Mouse (Mus musculus) neural tube, embryonic 13.5 days (tissue): ENCODE results near the gene Cox4i1. TPM values are rescaled to one million over a fixed set of nuclear protein-coding genes. Genes with fewer than 3 reads are reported as not detected.

ENCODE experiments used
- ATAC-seq: fragments of 200-750 bp; cut with Nextera tagmentation; 2 replicates; pipeline ENCODE4 v1.8.0; 2017; ENCODE audit warnings: low read depth, mild to moderate bottlenecking, moderate TSS enrichment, moderate library complexity
- H3K27ac ChIP-seq: fragments of 300-500 bp; sonication (generic); replicated peaks from 2 replicates; pipeline ENCODE4 v1.5.1; 2015; ENCODE audit warnings: moderate library complexity, mild to moderate bottlenecking, inconsistent platforms
- H3K27me3 ChIP-seq: fragments of 300-500 bp; sonication (generic); 2 replicates; pipeline ENCODE4 v1.6.1; 2015; ENCODE audit warnings: mild to moderate bottlenecking, inconsistent platforms
- H3K36me3 ChIP-seq: fragments of 300-500 bp; sonication (generic); 2 replicates; pipeline ENCODE4 v1.6.1; 2015; ENCODE audit warnings: mild to moderate bottlenecking, inconsistent platforms
- H3K4me1 ChIP-seq: fragments of 300-500 bp; sonication (generic); replicated peaks from 2 replicates; pipeline ENCODE4 v1.6.1; 2015; ENCODE audit warnings: inconsistent platforms
- H3K4me2 ChIP-seq: fragments of 300-500 bp; sonication (generic); 2 replicates; pipeline ENCODE4 v1.6.1; 2015; ENCODE audit warnings: inconsistent platforms, mild to moderate bottlenecking, moderate library complexity
- H3K4me3 ChIP-seq: fragments of 300-500 bp; sonication (generic); 2 replicates; pipeline ENCODE4 v1.5.1; 2015; ENCODE audit warnings: mild to moderate bottlenecking, inconsistent platforms
- H3K9ac ChIP-seq: fragments of 300-500 bp; sonication (generic); 2 replicates; pipeline ENCODE4 v1.6.1; 2015; ENCODE audit warnings: moderate library complexity, mild to moderate bottlenecking, inconsistent platforms
- H3K9me3 ChIP-seq: fragments of 300-500 bp; sonication (generic); 2 replicates; pipeline ENCODE4 v1.6.1; 2016; ENCODE audit warnings: inconsistent platforms
- WGBS: fragments of 180-500 bp; shearing (Covaris S2); methylation state at CpG from one replicate; pipeline ENCODE4 v1.1.7; 2015; 5-methylcytosine and 5-hydroxymethylcytosine counted together
- polyA plus RNA-seq: library from polyadenylated mRNA; unstranded; fragments of >200 nt; fragmentation: Nextera tagmentation; extraction: Ambion mirVana; gene quantifications from 2 replicates; pipeline ENCODE4 v1.2.1, GENCODE M21; 2015

The Cox4i1 gene
- 1,233 and 1,242 TPM in 2 replicates for polyA plus RNA-seq

DNA sequence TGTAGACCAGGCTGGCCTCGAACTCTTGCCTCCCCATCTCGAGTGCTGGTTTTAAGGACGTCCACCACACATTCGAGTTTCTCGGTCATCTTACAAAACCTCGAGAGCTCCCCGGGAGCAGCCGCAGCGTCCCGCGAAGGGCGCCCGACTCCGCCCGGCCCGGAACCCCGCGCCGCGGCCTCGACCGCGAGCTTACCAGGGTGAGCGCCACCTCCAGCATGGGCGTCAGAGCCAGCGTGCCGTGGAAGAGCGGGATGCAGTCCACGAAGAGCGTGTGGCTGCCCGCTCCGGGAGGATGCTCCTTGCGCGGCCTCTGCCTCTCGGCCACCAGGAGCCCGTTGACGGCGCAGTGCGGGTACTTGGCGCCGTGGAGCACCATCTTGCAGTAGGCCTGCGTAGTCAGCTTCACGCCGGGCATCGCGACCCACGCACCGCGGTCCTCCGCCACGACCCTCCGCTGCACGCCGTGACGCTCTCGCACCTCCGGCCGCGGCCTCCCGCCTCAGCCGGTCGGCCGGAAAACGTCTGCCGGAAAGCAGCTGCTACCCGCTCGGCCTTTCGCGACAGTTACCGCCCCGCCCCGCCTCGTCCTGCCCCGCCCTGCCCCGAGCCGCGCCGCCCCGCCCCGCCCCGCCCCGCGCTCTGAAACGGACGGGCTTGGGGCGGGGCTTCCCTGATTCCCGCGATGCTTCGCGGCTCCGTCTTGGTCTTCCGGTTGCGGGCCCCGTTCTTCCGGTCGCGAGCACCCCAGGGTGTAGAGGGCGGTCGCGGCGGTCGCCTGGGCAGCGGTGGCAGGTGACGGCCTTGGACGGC, at the start of gene Cox4i1, which contains the start of gene Gm27021:
TSS of gene Cox4i1 (plus strand) at position 662 of the 813 bp plus-strand sequence.
TSS of gene Gm27021 (minus strand) at position 519 of the 813 bp plus-strand sequence.
- peaks cover 69% of the 10 kb centered on the region for H3K4me1 ChIP-seq
- WGBS, result under 1% methylated on average over 105 of the region's 105 CpGs

DNA sequence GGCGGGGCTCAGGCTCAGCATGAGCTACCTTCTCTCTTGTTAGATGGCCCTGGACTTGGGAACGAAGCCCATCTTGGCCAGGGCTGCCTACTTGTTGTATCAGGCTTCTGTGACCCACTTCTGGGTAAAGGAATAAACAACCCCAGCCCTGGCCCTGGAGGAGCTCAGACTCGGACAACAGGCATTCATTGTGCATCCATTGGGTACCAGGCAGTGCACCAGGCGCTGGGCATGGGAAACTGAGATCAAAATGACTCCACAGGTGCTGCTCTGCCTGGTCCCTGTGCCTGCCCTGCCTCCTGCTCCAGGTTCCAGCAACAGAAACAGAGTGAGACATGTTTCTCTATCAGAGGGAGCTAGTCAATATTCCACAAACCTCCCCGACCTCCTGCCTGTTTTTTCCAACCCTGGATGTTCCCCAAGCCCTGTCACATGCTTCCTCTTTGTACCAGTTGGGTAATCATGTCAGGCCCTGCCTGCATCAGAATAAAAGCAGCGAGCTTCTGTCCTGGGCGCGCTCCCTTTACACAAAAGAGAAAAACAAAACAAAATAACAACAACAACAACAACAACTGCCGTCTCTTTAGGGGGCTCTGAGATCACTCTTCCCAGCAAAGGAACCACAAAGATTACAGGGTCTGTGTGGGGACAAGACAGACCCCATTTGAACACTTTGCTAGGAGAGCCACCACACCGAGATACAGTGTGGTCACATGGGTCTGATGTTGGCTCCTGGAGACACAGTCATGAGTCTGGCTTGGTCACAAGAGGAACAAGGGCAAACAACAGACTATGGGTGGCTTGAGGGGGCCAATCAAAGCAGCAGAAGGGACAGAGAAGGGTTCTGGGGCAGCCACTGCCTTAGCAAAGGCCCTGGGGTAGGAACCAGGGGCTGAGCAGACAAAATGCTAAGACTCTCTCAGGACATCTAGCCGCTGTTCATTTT, 48.5 kb upstream of the Cox4i1 start:
- no peaks in the 10 kb centered on the region for H3K36me3 ChIP-seq
- H3K27me3 ChIP-seq, result no peaks in the 10 kb centered on the region
- H3K9me3 ChIP-seq, result no peaks in the 10 kb centered on the region
- 81% methylated on average over 11 of the region's 11 CpGs for WGBS
- no peak overlapping the region for H3K4me3 ChIP-seq
- no peak overlapping the region for H3K4me2 ChIP-seq
- ATAC-seq, result no peak
- 0 out of 2 replicates have a peak overlapping the region, but pooled peaks have one; percentile 31 for H3K9ac ChIP-seq
- H3K4me1 ChIP-seq, result peaks cover 43% of the 10 kb centered on the region
- 0 out of 2 replicates have a peak overlapping the region, but pooled peaks have one; percentile 3 for H3K27ac ChIP-seq

More for the DNA sequence above, at the start of gene Cox4i1, which contains the start of gene Gm27021:
- Histone ChIP-seq H3K36me3 (peaks cover 31% of the 10 kb centered on the region), H3K27ac (peak within 1 kb of the TSS; percentile 89), H3K4me2 (peak within 1 kb of the TSS; percentile 93), H3K4me3 (peak within 1 kb of the TSS; percentile 95), H3K9me3 (no peaks in the 10 kb centered on the region), H3K9ac (peak within 1 kb of the TSS; percentile 88), H3K27me3 (no peaks in the 10 kb centered on the region)
- peak; percentile 91 for ATAC-seq

DNA sequence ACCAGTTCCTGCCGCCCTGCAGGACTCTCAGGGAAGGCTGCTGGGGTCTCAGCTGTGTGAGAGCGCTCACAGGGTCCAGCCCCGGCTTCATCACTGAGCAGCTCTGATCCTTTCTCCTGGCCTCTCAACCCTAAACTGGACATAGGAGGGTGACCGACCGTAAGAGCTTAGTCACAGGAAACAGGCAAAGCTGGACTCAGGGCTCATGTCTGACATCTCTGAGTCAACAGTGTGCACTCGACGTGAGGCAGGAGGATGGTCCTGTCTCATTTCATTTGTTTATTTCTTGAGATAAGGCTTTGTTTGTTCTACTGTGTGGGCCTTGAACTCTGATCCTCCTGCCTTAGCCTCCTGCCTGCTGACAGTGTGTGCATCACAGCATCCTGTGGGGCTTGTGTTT, 47.6 kb upstream of the Cox4i1 start:
- peaks cover 45% of the 10 kb centered on the region for H3K4me1 ChIP-seq
- H3K4me2 ChIP-seq, result no peak overlapping the region
- H3K9me3 ChIP-seq, result no peaks in the 10 kb centered on the region
- no peaks in the 10 kb centered on the region for H3K36me3 ChIP-seq
- H3K27me3 ChIP-seq, result no peaks in the 10 kb centered on the region
- H3K4me3 ChIP-seq, result no peak overlapping the region
- H3K27ac ChIP-seq, result no peak overlapping the region
- no peak for ATAC-seq
- WGBS, result 57% methylated on average over 7 of the region's 7 CpGs
- H3K9ac ChIP-seq, result no peak overlapping the region

DNA sequence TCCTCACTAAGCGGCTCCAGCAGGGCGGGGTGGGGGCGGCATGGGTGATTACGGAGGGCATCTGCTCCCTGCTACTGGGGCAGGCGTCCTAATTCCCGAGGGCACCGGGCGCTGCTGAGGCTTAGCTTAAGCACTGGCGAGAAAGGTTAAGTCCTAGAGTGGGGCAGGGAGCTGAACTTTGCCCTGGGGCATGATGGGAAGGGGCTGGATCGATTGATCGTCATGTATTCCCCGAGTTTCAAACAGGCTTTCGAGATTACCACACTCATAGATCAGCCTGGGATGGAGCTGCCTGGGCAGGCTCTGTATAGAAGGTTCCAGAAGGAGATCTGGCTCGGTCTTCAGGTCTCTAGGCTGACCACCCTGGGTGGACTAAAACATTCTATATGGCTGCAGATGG, 45.9 kb upstream of the Cox4i1 start:
- peaks cover 33% of the 10 kb centered on the region for H3K4me1 ChIP-seq
- WGBS, result 70% methylated on average over 14 of the region's 14 CpGs
- no peak for ATAC-seq
- H3K9me3 ChIP-seq, result no peaks in the 10 kb centered on the region
- no peak overlapping the region for H3K4me3 ChIP-seq
- H3K27ac ChIP-seq, result no peak overlapping the region
- no peaks in the 10 kb centered on the region for H3K27me3 ChIP-seq
- H3K4me2 ChIP-seq, result no peak overlapping the region
- no peak overlapping the region for H3K9ac ChIP-seq
- H3K36me3 ChIP-seq, result no peaks in the 10 kb centered on the region

DNA sequence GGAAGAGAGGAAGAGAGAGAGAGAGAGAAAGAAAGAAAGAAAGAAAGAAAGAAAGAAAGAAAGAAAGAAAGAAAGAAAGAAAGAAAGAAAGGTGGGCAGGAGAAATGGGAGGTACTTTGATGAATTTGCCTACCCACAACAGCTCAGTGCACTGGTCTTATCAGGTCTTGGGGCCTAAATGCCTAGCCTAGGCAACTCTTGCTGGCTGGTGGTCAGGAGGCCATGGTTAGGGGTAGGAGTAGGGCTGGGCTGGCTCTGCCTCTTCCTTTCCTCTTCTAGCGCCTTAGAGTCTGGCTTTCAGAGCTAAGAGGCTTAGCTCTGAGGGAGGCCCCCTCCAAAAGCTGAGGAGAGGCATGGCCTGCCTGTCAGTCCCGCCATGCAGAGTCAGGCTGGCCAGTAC, 44.4 kb upstream of the Cox4i1 start:
- Histone ChIP-seq H3K27me3 (no peaks in the 10 kb centered on the region), H3K4me2 (no peak overlapping the region), H3K27ac (no peak overlapping the region), H3K9ac (no peak overlapping the region), H3K4me3 (no peak overlapping the region), H3K4me1 (peaks cover 20% of the 10 kb centered on the region; the same call in 1 of the 2 replicates), H3K9me3 (no peaks in the 10 kb centered on the region), H3K36me3 (no peaks in the 10 kb centered on the region)
- no peak for ATAC-seq
- WGBS, result 36% methylated on average over 2 of the region's 2 CpGs

DNA sequence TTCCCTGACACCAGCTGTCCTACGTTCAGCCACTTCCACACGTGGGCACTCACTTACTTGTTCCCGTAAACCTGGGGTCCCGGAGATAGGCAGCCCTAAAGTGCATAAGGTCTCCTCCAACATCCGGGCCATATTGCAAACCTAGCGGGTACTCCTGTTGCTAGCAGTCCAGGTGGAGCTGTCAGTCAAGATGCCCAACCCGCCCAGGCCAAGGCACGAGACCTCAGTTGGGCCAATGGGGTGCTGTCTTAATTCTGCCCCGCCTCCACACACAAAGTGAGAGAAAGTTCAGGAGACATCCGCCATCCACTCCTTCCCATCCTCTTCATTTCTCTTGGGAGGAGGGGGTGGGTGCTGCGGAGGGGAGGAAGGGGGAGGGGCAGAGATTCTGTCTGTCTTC, 41.6 kb upstream of the Cox4i1 start:
- Histone ChIP-seq H3K36me3 (no peaks in the 10 kb centered on the region), H3K27me3 (no peaks in the 10 kb centered on the region), H3K4me3 (no peak overlapping the region), H3K4me2 (no peak overlapping the region), H3K9me3 (no peaks in the 10 kb centered on the region), H3K9ac (no peak overlapping the region), H3K27ac (no peak overlapping the region), H3K4me1 (peaks cover 17% of the 10 kb centered on the region; the same call in 1 of the 2 replicates)
- 63% methylated on average over 11 of the region's 11 CpGs for WGBS
- no peak for ATAC-seq

DNA sequence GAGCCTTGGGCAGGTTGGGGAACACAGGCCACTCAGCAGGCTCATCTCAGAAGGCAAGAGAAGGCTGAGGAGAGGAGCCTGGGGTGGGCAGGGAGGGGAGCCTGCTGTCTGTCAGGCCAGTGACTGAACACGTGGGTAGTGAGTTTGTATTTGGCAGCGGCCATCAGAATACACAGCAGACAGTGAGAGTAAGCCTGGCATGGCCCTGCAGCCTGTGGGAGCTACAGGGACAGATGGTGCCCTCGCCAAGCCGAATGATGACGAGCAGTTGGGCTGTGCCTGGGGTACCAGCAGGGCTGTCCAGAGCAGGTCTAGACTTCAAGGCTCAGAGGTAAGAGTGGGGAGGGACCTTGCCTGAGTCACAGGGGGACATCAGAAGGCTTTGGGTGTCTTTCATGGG, 40.7 kb upstream of the Cox4i1 start:
- Histone ChIP-seq H3K9ac (no peak overlapping the region), H3K27ac (no peak overlapping the region), H3K36me3 (no peaks in the 10 kb centered on the region), H3K27me3 (0 out of 2 replicates have a peak, but pooled peaks cover 1% of the 10 kb centered on the region), H3K4me3 (no peak overlapping the region), H3K4me1 (0 out of 2 replicates have a peak, but pooled peaks cover 9% of the 10 kb centered on the region), H3K9me3 (no peaks in the 10 kb centered on the region), H3K4me2 (no peak overlapping the region)
- ATAC-seq, result no peak
- 73% methylated on average over 5 of the region's 5 CpGs for WGBS

DNA sequence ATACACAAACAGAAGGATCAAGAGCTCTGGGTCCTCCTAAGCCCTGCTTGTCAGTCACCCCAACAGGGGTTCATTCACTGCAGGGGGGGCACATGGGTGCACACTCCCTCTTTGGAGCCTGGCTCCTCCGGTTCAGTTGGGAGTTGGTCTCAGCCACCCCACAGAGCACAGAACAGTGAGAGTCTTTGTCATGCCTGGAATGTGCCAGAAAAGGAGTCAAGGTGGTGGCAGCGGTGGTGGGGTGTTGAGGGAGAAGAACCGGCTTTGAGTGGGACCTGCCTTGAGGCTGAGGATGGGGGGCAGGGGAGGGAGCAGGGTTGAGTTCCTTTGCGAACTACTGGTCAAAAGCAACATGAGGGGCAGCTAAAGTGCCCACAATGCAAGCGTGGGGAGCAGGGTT, 38.0 kb upstream of the Cox4i1 start:
- Histone ChIP-seq H3K4me1 (peaks cover 19% of the 10 kb centered on the region), H3K9ac (no peak overlapping the region), H3K27me3 (peaks cover 29% of the 10 kb centered on the region), H3K9me3 (no peaks in the 10 kb centered on the region), H3K36me3 (no peaks in the 10 kb centered on the region), H3K4me2 (no peak overlapping the region), H3K4me3 (no peak overlapping the region), H3K27ac (no peak overlapping the region)
- 56% methylated on average over 5 of the region's 5 CpGs for WGBS
- no peak for ATAC-seq

DNA sequence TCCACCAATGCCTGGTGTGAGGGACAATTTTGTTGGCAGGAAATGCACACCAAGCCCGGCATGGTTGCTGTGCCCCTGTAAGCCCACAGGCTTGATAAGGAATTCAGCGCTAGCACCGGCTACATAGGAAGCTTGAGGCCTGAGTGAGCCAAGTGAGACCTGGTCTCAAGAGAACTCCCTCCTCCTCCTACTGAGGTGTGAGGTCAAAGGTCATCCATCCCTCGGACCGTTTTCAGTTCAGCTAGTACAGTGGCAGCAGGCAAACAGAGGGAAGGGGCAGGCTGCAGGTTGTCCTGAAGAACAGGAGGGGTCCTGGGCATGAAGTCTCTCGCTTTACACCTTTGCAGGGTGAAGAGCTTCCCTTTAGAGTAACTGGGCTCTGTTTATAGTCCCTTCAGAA, 37.2 kb upstream of the Cox4i1 start:
- H3K27me3 ChIP-seq, result peaks cover 35% of the 10 kb centered on the region
- H3K4me1 ChIP-seq, result peaks cover 19% of the 10 kb centered on the region
- no peaks in the 10 kb centered on the region for H3K9me3 ChIP-seq
- no peak overlapping the region for H3K27ac ChIP-seq
- no peak overlapping the region for H3K4me3 ChIP-seq
- no peak for ATAC-seq
- H3K4me2 ChIP-seq, result no peak overlapping the region
- H3K36me3 ChIP-seq, result no peaks in the 10 kb centered on the region
- H3K9ac ChIP-seq, result no peak overlapping the region
- 35% methylated on average over 6 of the region's 6 CpGs for WGBS

DNA sequence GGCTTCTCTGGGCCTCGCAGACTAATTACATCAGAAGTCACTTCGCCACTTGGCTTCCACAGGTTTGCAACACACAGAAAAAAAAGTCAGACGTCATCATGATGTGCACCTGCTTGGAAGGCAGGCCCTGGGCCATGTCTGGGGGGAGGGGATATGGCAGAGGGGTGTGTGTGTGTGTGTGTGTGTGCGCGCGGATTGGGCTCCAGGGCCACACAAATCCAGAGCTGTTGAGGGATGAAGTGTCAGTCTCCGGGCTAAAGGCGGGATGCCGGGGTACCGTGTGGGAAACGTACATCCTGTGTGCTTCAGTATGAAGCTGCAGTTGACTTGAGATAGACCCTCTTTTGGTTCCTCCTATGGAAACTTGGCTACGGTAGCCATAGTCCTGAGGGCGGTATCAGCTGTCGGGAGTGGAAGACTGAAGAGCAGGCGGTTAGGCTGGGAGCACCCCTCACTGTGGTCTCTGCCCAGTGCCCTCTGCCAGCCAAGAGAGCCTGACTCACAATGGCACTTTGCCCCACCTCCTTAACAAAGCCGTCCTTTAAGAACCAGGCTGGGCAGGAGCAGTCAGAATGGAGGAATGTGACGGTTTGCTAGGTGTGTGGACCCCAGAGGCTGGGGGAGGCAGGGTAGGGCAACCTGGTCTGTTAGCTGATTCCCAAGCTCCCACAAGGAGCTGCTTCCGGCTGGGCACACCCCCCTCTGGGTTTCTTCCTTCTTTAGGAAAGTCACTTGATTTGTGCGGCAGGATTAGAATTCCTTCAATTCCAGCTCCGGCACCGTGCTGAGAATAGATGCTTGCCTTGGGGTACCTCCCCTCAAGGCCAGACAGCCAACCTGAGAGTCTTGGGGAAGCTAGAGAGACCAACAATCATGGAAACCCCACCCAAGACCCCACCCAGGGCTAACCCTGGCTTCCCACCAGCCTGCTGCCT, 36.3 kb upstream of the Cox4i1 start:
- H3K4me1 ChIP-seq, result peaks cover 19% of the 10 kb centered on the region
- no peaks in the 10 kb centered on the region for H3K9me3 ChIP-seq
- no peak overlapping the region for H3K27ac ChIP-seq
- H3K27me3 ChIP-seq, result peaks cover 42% of the 10 kb centered on the region
- no peak overlapping the region for H3K9ac ChIP-seq
- H3K4me2 ChIP-seq, result no peak overlapping the region
- no peak for ATAC-seq
- no peak overlapping the region for H3K4me3 ChIP-seq
- 76% methylated on average over 21 of the region's 21 CpGs for WGBS
- no peaks in the 10 kb centered on the region for H3K36me3 ChIP-seq
